Mouse (Mus musculus) embryonic facial prominence, embryonic 12.5 days (tissue): ENCODE results near the gene Il1a. TPM values are rescaled to one million over a fixed set of nuclear protein-coding genes. Genes with fewer than 3 reads are reported as not detected.
A peak's percentile ranks its signal among the peaks of the same experiment; 100 is the strongest.

Source experiments
- ATAC-seq: fragments of 200-750 bp; cut with Nextera tagmentation; 2 replicates; pipeline ENCODE4 v1.8.0; 2017; ENCODE audit not compliant: insufficient number of reproducible peaks, insufficient read depth, low FRiP score, low TSS enrichment
- H3K27ac ChIP-seq: fragments of 300-500 bp; sonication (generic); 2 replicates; pipeline ENCODE4 v1.5.1; 2016; ENCODE audit warnings: mild to moderate bottlenecking
- H3K27me3 ChIP-seq: fragments of 300-500 bp; sonication (generic); 2 replicates; pipeline ENCODE4 v1.6.1; 2016; ENCODE audit warnings: mild to moderate bottlenecking, moderate library complexity
- H3K36me3 ChIP-seq: fragments of 300-500 bp; sonication (generic); 2 replicates; pipeline ENCODE4 v1.6.1; 2016; ENCODE audit warnings: mild to moderate bottlenecking
- H3K4me1 ChIP-seq: fragments of 300-500 bp; sonication (generic); 2 replicates; pipeline ENCODE4 v1.6.1; 2016
- H3K4me2 ChIP-seq: fragments of 300-500 bp; sonication (generic); replicated peaks from 2 replicates; pipeline ENCODE4 v1.6.1; 2016; ENCODE audit warnings: mild to moderate bottlenecking, moderate library complexity
- H3K4me3 ChIP-seq: fragments of 300-500 bp; sonication (generic); 2 replicates; pipeline ENCODE4 v1.5.1; 2016; ENCODE audit warnings: mild to moderate bottlenecking
- H3K9ac ChIP-seq: fragments of 300-500 bp; sonication (generic); 2 replicates; pipeline ENCODE4 v1.6.1; 2016; ENCODE audit warnings: mild to moderate bottlenecking, moderate library complexity
- H3K9me3 ChIP-seq: fragments of 300-500 bp; sonication (generic); 2 replicates; pipeline ENCODE4 v1.6.1; 2016; ENCODE audit warnings: mild to moderate bottlenecking, moderate library complexity
- WGBS: fragments of 180-500 bp; shearing (Covaris S2); methylation state at CpG from one replicate; pipeline ENCODE4 v1.1.7; 2016; 5-methylcytosine and 5-hydroxymethylcytosine counted together
- polyA plus RNA-seq: library from polyadenylated mRNA; unstranded; fragments of >200 nt; fragmentation: Nextera tagmentation; extraction: Ambion mirVana; gene quantifications from 2 replicates; pipeline ENCODE4 v1.2.1, GENCODE M21; 2016

Il1a gene
- polyA plus RNA-seq, 1 experiment from 2014 or later = 0.15 TPM

DNA sequence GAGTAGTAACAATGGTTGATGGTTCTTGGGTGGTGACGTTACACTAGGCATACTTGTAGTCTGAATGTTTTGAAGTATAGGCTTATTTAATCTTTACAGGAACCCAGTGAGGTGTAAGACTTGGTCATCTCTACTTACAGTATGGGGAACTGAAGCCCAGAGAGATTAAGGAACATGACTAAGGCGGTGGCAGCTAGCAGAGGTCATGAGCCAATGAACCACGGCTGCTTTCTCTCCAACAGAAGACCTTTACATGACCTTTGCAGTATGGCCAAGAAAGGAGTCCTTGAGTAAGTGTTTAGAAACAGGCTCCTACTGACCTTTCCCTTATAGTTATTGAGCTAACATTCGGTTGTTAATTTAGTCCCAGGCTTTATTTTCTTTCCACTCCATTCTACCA is 3.8 kb downstream of the Il1a start:
- H3K4me2 ChIP-seq = no peak overlapping the region
- H3K4me3 ChIP-seq = no peak overlapping the region
- H3K27ac ChIP-seq = no peak overlapping the region
- WGBS = 68% methylated on average over 4 of the region's 4 CpGs
- no peaks in the 10 kb centered on the region for H3K9me3 ChIP-seq
- H3K36me3 ChIP-seq = no peaks in the 10 kb centered on the region
- ATAC-seq = no peak
- no peaks in the 10 kb centered on the region for H3K4me1 ChIP-seq
- H3K9ac ChIP-seq = no peak overlapping the region
- no peaks in the 10 kb centered on the region for H3K27me3 ChIP-seq

DNA sequence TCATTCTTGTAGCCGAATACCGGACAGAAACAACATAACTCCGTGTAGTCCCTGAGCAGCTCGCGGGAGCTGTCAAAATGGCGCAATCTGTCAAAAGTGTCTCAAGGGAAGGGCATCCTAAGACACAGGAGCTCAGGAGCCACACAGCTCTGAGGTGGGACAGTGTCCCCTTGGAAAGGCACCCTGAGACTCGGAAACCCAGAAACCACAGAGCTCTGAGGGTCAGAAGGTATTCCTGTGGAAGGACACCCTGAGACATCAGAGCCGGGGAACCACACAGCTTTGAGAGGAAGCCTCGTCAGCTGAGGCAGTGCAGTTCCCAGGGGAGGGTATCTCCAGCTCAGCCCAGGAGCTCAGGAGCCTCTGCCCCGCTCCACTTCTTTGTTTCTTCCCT is 12.2 kb downstream of the Il1a start:
- H3K36me3 ChIP-seq = peaks cover 3% of the 10 kb centered on the region; the same call in 1 of the 2 replicates
- peak overlapping the region; percentile 88 for H3K27ac ChIP-seq
- H3K4me3 ChIP-seq = peak overlapping the region; percentile 87
- no peaks in the 10 kb centered on the region for H3K9me3 ChIP-seq
- H3K4me2 ChIP-seq = peak overlapping the region; percentile 83
- peak overlapping the region; percentile 69 for H3K9ac ChIP-seq
- no peaks in the 10 kb centered on the region for H3K27me3 ChIP-seq
- peak; percentile 49; the same call in 1 of the 2 replicates for ATAC-seq
- WGBS = 3% methylated on average over 10 of the region's 10 CpGs
- peaks cover 17% of the 10 kb centered on the region for H3K4me1 ChIP-seq

DNA sequence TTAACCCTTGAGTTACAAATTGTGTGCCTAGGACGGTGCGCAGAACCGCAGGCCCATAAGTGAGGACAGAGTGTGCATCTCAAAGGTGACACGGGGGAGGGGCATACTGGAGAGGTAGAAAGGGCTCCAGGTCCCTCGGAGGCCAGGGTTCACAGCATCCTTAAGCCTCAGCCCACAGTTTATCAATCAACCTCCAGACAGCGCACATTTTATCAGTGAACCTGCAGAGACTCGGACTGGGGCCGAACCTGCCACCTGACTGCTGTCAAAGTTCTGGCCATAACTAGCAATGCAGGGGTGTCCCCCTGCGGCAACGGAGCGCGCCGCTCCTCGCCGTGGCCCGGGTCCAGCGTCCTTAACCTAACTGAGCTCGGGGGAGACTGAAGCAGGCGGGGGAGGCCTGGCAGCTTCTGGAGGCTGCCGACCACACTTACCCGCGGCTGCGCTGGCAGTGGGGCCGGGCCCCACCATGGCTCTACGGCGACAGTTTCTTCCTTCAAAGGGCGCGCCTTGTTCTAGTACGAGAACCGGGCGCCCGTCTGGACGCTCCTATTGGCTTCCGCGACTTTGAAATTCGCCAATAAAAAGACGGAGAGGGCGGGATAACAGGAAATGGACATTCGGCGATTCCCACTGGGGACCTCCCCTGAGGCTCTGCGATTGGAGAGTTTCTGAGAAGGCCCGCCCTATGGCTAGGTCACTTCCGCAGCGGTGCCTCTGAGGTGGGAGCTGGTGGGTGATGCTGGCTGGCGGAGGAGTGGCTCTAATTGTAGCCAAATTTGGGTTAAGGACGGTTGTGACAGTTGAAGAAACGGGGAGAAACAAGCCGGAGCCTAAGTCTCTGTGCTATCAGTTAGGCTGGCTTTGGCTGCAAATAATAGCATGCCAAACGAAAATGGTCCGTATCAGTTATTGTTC is 12.8 kb downstream of the Il1a start, which contains the start of gene Ckap2l:
Gene Ckap2l, minus strand, starts transcription at position 542 of the 918 bp plus-strand sequence.
- Histone ChIP-seq H3K4me2 (peak within 1 kb of the TSS; percentile 83), H3K4me1 (peaks cover 17% of the 10 kb centered on the region), H3K9ac (peak within 1 kb of the TSS; percentile 74), H3K9me3 (no peaks in the 10 kb centered on the region), H3K27me3 (no peaks in the 10 kb centered on the region), H3K27ac (peak within 1 kb of the TSS; percentile 88), H3K4me3 (peak within 1 kb of the TSS; percentile 87), H3K36me3 (peaks cover 3% of the 10 kb centered on the region; the same call in 1 of the 2 replicates)
- WGBS = under 1% methylated on average over 50 of the region's 50 CpGs
- ATAC-seq = peak; percentile 100

DNA sequence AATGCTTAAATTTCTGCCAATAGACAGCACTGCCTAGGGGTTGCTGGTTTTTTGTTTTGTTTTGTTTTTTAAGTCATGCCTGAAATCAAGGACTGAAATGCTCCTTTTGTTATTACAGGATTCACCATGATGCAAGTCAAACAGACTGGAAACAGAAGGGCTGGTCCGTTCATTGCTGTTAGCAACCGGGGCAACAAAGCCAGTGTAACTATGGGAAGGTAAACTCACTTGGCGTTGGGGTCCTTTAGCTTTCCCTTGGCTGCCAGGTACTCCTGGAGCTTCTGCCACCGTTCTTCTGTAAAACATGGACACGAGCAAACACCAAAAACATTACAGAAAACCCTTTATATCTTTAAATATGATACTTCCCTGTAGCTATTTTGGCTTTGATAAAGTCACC is 13.7 kb downstream of the Il1a start:
- Histone ChIP-seq H3K36me3 (peaks cover 7% of the 10 kb centered on the region; the same call in 1 of the 2 replicates), H3K27ac (no peak overlapping the region), H3K9ac (peak overlapping the region; percentile 74), H3K4me1 (peaks cover 17% of the 10 kb centered on the region), H3K4me3 (peak overlapping the region; percentile 87), H3K27me3 (no peaks in the 10 kb centered on the region), H3K9me3 (no peaks in the 10 kb centered on the region), H3K4me2 (peak overlapping the region; percentile 83)
- no peak for ATAC-seq
- WGBS = 68% methylated on average over 5 of the region's 5 CpGs

DNA sequence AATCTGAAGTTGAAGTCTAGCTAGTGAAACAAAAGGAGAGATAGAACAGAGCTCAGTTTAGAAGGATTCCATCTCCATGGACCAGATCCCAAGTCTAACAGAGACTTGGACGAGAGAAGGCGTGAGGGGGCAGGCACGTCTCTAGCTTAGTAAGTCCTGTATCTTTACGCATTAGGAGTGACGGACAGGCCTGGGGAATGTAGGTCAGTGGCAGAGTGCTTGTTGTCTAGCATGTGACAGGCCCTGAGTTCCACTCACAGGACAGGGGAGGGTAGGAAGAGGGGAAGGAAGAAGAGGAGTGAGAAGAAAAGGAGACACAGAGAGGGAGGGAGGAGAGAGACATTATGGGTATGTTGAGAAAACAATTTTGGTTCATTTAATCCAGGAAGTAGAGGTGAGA is 14.7 kb downstream of the Il1a start:
- 92% methylated on average over 5 of the region's 5 CpGs for WGBS
- Histone ChIP-seq H3K9ac (no peak overlapping the region), H3K27ac (no peak overlapping the region), H3K4me2 (peak overlapping the region; percentile 83; the same call in 1 of the 2 replicates), H3K4me3 (no peak overlapping the region), H3K4me1 (peaks cover 17% of the 10 kb centered on the region), H3K27me3 (no peaks in the 10 kb centered on the region), H3K36me3 (peaks cover 9% of the 10 kb centered on the region), H3K9me3 (no peaks in the 10 kb centered on the region)
- ATAC-seq = no peak

DNA sequence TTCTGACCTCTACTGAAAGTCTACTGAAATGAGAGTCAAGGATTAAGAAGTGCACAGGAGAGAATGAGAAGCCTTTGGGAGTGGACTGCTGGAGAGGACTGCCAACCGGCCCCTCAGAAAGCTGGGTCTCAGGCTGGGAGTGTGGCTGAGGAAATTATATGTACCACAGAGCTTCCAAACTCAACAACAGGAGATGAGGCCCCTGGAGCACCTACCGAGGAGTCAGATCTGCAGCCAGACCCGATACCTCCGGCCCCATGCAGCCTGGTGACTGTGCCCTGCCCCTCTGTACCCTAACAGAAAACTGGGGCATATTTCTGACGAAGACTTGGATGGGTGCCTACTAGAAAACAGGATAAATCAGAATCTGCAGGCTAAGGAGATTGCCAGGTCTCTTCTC is 35.9 kb downstream of the Il1a start:
- H3K36me3 ChIP-seq = peaks cover 69% of the 10 kb centered on the region
- no peak overlapping the region for H3K4me2 ChIP-seq
- no peak overlapping the region for H3K27ac ChIP-seq
- no peak overlapping the region for H3K9ac ChIP-seq
- no peaks in the 10 kb centered on the region for H3K9me3 ChIP-seq
- ATAC-seq = no peak
- H3K4me3 ChIP-seq = no peak overlapping the region
- WGBS = 96% methylated on average over 5 of the region's 5 CpGs
- H3K27me3 ChIP-seq = no peaks in the 10 kb centered on the region
- H3K4me1 ChIP-seq = no peaks in the 10 kb centered on the region

DNA sequence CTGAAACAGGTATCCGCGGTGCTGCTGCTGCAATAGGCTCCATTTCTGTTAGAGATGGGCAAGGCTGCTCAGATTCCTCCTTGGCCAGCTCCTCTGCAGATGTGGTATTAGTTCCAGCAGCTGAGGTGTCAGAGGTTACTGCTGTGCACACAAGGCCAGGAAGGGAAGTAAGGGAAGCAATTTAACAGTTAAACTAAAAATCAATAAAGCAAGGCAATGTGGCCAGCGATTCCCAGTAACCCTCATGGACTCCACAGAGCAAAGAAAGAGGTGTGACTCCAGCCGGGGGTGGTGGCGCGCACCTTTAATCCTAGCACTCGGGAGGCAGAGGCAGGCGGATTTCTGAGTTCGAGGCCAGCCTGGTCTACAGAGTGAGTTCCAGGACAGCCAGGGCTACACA is 39.2 kb downstream of the Il1a start:
- H3K36me3 ChIP-seq = peaks cover 86% of the 10 kb centered on the region
- H3K9me3 ChIP-seq = peaks cover 9% of the 10 kb centered on the region; the same call in 1 of the 2 replicates
- no peak overlapping the region for H3K4me2 ChIP-seq
- no peak for ATAC-seq
- H3K4me3 ChIP-seq = no peak overlapping the region
- H3K9ac ChIP-seq = no peak overlapping the region
- 90% methylated on average over 9 of the region's 9 CpGs for WGBS
- H3K4me1 ChIP-seq = no peaks in the 10 kb centered on the region
- no peak overlapping the region for H3K27ac ChIP-seq
- H3K27me3 ChIP-seq = no peaks in the 10 kb centered on the region

DNA sequence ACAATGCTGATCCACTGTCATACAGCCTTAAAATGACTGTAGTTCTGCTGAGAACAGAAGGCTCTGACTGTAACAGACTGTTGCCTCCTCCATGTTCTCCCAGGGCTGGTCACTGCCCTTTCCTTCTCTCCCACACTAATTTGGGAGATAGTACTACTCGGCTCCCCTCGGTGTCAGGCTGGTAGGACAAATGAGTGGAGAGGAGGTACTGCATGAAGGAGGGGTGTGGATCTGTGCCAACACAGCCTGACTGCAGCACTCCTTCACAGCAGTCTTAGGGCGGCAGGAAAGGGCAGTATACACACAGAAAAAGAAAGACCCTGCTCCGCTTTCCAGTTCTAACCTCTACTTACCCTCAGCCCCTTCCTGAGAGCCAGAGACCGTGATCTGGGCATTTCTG is 39.8 kb downstream of the Il1a start:
- no peak for ATAC-seq
- Histone ChIP-seq H3K9me3 (peaks cover 9% of the 10 kb centered on the region; the same call in 1 of the 2 replicates), H3K36me3 (peaks cover 82% of the 10 kb centered on the region), H3K4me3 (no peak overlapping the region), H3K27ac (no peak overlapping the region), H3K4me2 (no peak overlapping the region), H3K9ac (no peak overlapping the region), H3K27me3 (no peaks in the 10 kb centered on the region), H3K4me1 (no peaks in the 10 kb centered on the region)
- 96% methylated on average over 5 of the region's 5 CpGs for WGBS

DNA sequence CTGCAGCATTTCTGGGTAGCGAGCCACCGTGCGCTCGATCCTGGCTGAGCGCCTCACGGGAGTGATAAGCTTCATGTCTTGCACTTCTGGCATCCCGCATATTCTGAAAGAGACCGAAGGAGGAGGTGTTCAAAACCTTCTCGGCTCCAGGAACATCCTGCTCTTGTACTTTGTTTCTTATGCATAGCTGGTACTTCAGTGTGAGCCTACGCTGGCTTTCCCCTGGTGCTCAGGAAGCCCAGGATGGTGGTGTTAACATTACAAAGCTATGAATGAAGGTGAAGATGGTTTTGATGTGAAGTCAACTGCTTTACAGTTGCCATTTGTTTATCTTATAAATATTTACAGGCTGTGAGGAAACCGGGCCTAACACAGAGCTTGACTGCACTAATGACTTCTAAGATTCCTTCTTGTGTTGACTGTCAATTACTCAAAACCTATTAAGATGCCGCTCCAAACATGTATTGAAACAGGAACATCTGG is 40.6 kb downstream of the Il1a start:
- ATAC-seq = no peak
- Histone ChIP-seq H3K27me3 (no peaks in the 10 kb centered on the region), H3K4me2 (no peak overlapping the region), H3K4me1 (no peaks in the 10 kb centered on the region), H3K36me3 (peaks cover 76% of the 10 kb centered on the region), H3K9ac (no peak overlapping the region), H3K27ac (no peak overlapping the region), H3K9me3 (peaks cover 9% of the 10 kb centered on the region; the same call in 1 of the 2 replicates), H3K4me3 (no peak overlapping the region)
- 95% methylated on average over 12 of the region's 12 CpGs for WGBS

DNA sequence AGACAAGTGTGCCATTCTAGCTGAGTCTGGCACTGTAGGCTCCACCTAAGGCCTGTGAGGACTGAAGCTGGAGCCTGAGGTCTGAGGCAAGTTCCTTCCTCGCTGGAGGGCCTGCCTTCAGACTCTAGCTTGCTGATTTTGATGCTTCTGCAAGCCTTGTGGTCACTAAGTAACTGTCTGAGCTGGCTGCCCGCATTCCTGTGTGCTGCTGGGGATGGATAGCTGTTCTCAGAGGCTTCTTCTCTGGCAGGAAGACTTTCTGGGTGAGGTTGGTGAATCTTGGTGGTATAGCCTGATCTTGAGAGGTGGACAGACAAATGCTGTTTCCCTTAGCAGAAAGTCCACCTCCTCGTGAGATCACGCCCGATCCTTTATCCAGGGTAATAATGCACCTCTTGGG is 42.0 kb downstream of the Il1a start:
- Histone ChIP-seq H3K4me1 (no peaks in the 10 kb centered on the region), H3K36me3 (peaks cover 63% of the 10 kb centered on the region), H3K27me3 (no peaks in the 10 kb centered on the region), H3K9ac (no peak overlapping the region), H3K27ac (no peak overlapping the region), H3K9me3 (peaks cover 9% of the 10 kb centered on the region; the same call in 1 of the 2 replicates), H3K4me2 (no peak overlapping the region), H3K4me3 (no peak overlapping the region)
- WGBS = 95% methylated on average over 5 of the region's 5 CpGs
- ATAC-seq = no peak

DNA sequence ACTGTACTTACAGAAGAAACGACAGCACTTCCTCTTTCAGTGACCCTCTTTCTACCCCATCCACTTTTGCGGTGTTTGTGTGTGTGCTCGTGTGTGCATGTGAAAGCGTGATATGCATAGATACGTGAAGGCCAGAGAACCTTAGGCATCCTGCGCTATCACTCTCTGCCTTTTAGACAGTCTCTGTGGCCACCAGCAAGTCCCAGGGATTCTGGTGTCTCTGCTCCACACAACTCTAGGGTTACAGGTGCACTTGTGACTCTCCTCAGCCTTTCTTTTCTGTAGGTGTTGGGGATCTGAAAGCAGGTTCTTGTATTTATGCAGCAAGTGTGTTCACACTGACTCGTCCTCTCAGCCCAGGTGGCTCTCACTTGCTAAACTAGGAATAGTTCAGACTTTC is 44.5 kb downstream of the Il1a start:
- WGBS = 95% methylated on average over 7 of the region's 7 CpGs
- no peaks in the 10 kb centered on the region for H3K27me3 ChIP-seq
- no peak for ATAC-seq

DNA sequence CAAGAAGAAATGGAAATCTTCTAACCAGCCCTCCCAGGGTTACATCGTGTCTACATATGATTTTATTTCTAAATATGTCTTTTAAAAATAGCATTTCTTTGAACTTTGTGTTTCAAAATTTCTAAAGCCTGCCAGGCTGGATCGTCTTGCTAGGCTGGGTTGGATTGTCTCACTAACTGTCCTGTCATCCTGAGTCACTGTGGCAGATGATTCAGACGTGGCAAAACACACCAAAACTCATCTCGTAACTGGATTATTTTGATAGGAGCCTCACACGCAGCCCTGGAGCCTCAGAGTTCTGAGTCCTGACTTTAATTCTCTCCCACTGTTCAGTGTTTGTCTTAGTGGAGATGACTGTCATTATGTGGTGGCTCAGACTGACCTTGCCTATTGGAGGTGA is 46.7 kb downstream of the Il1a start:
- Histone ChIP-seq H3K27ac (no peak overlapping the region), H3K4me2 (no peak overlapping the region), H3K9me3 (peaks cover 9% of the 10 kb centered on the region; the same call in 1 of the 2 replicates), H3K4me3 (no peak overlapping the region), H3K9ac (no peak overlapping the region), H3K36me3 (peaks cover 22% of the 10 kb centered on the region), H3K4me1 (peaks cover 3% of the 10 kb centered on the region; the same call in 1 of the 2 replicates), H3K27me3 (no peaks in the 10 kb centered on the region)
- no peak for ATAC-seq
- WGBS = 66% methylated on average over 5 of the region's 5 CpGs

More for the DNA sequence above, 44.5 kb downstream of the Il1a start:
- Histone ChIP-seq H3K36me3 (peaks cover 44% of the 10 kb centered on the region), H3K4me3 (no peak overlapping the region), H3K27ac (no peak overlapping the region), H3K9me3 (peaks cover 9% of the 10 kb centered on the region; the same call in 1 of the 2 replicates), H3K4me2 (no peak overlapping the region), H3K9ac (no peak overlapping the region), H3K4me1 (no peaks in the 10 kb centered on the region)
